Mouse (Mus musculus): ENCODE results near the gene Spata31d1a. TPM values are rescaled to one million over a fixed set of nuclear protein-coding genes. Genes with fewer than 3 reads are reported as not detected.

The Spata31d1a gene
- total RNA-seq (2023) = not detected

DNA sequence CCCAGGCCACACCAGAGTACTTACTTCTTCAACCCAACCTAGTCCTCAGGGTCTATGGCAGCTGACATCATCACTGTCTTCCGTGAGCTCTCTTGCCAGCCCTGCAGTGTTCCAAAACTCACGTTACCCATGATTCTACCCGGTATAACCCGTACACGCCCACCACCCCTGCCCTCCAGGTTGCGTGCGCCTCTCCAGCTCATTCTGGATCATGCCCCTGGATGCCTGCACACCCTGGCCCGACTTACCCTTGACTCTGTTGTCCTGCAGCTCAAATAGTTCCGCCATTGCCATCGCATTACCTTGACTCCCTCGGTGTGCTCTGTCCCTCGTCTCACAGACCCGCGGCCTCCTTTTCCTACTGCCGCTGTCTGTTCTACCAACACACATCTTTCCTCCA is at the start of gene Spata31d1a:
Gene Spata31d1a (minus strand): TSS at position 101 of the 400 bp plus-strand sequence.

GRCm38 (mm10) chr13:59746711-59747110 is 36.6 kb upstream of the Spata31d1a start, which contains the start of gene 1700014D04Rik:
TSS of gene 1700014D04Rik (minus strand) at chr13:59746752.

GRCm38 (mm10) chr13:59731652-59732051 is 21.5 kb upstream of the Spata31d1a start, which contains the start of gene Spata31d1d:
TSS of gene Spata31d1d (minus strand) at chr13:59731752.

GRCm38 (mm10) chr13:59711984-59712383 is 1.9 kb upstream of the Spata31d1a start, which contains the start of gene Spata31d1b:
TSS of gene Spata31d1b (plus strand) at chr13:59712284.

DNA sequence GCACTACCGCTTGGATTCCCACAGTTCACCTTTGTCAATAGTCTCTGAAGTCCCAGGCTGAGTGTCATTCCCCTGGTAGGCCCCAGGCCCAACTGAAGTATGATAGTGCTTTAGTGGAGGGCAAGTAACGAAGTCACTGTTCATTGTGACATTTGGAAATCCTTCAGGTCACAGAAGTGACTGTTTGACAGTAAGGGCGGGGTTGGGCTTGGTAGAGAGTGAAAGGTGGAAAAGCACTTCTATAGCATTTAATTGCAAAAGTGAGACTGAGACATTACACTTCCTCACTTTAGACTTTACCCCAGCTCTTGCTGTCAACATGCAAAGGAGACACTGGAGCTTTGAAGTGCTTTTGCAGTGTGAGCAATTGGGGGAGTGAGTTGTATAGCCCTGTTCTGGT is 16.1 kb downstream of the Spata31d1a start, which contains the start of gene 4921517D22Rik:
Gene 4921517D22Rik (minus strand): TSS at position 101 of the 400 bp plus-strand sequence.

GRCm38 (mm10) chr13:59675151-59676011 is 34.7 kb downstream of the Spata31d1a start, which contains the start of gene Golm1:
TSS of gene Golm1 (minus strand) at chr13:59675811.

Other genes starting within 250 kb of the Spata31d1a start
- 10 to 100 TPM; 48.8 to 65.0 TPM for gene Agtpbp1, start 125.1 kb downstream of the Spata31d1a start, total RNA-seq (2023)
- gene Naa35, start 125.1 kb downstream of the Spata31d1a start, total RNA-seq (2023) = 10 to 100 TPM; 76.6 to 79.5 TPM
- 10 to 100 TPM; 24.9 to 29.8 TPM for gene Golm1, start 34.5 kb downstream of the Spata31d1a start, total RNA-seq (2023)
- not detected for gene 4921517D22Rik, start 16.2 kb downstream of the Spata31d1a start, total RNA-seq (2023)
- not detected for gene Spata31d1b, start 2.0 kb upstream of the Spata31d1a start, total RNA-seq (2023)
- not detected for gene Spata31d1d, start 21.4 kb upstream of the Spata31d1a start, total RNA-seq (2023)
- under 1 TPM in 1 of 2 experiments, not detected in 1; 0.52 TPM for gene 1700014D04Rik, start 36.4 kb upstream of the Spata31d1a start, total RNA-seq (2023)
- gene Isca1, start 59.5 kb upstream of the Spata31d1a start, total RNA-seq (2023) = 10 to 100 TPM; 89.2 to 92.5 TPM
- gene Gm49354, start 71.9 kb upstream of the Spata31d1a start, total RNA-seq (2023) = not detected
- gene Tut7, start 112.8 kb upstream of the Spata31d1a start, total RNA-seq (2023) = 100 to 1,000 TPM; 266 to 268 TPM